Mouse (Mus musculus) testis, adult 2 months (tissue): ENCODE measurements around the gene Sergef. TPM values are rescaled to one million over a fixed set of nuclear protein-coding genes. Genes with fewer than 3 reads are reported as not detected.

ENCODE experiments used
- H3K27ac ChIP-seq: fragments of 200-500 bp; 2 replicates; pipeline ENCODE4 v1.5.1; 2012; ENCODE audit warnings: low read depth, low read length; ENCODE audit not compliant: control insufficient read depth, insufficient read depth
- H3K27me3 ChIP-seq: fragments of 200-500 bp; 2 replicates; pipeline ENCODE4 v1.6.1; 2012; ENCODE audit warnings: mild to moderate bottlenecking, low read length, moderate library complexity; ENCODE audit not compliant: control insufficient read depth, insufficient read depth
- H3K36me3 ChIP-seq: fragments of 200-500 bp; 2 replicates; pipeline ENCODE4 v1.6.1; 2012; ENCODE audit warnings: mild to moderate bottlenecking, low read length; ENCODE audit not compliant: control insufficient read depth, insufficient read depth
- H3K4me1 ChIP-seq: fragments of 200-500 bp; 2 replicates; pipeline ENCODE4 v1.6.1; 2012; ENCODE audit warnings: low read length; ENCODE audit not compliant: control insufficient read depth, insufficient read depth
- H3K4me3 ChIP-seq: fragments of 200-500 bp; 2 replicates; pipeline ENCODE4 v1.5.1; 2012; ENCODE audit warnings: low read depth, mild to moderate bottlenecking, low read length, moderate library complexity, mixed read lengths; ENCODE audit not compliant: control insufficient read depth
- CTCF ChIP-seq: fragments of 200-500 bp; IDR thresholded peaks from 2 replicates; pipeline ENCODE4 v1.5.1; 2012; ENCODE audit warnings: low read depth, mild to moderate bottlenecking, inconsistent platforms, low read length, moderate library complexity; ENCODE audit not compliant: control insufficient read depth, insufficient read depth, insufficient replicate concordance
- POLR2A ChIP-seq: fragments of 200-500 bp; IDR thresholded peaks from 2 replicates; pipeline ENCODE4 v1.6.1; 2012; ENCODE audit warnings: low read depth, mild to moderate bottlenecking, inconsistent platforms, low read length, moderate library complexity; ENCODE audit not compliant: control insufficient read depth
- polyA plus RNA-seq: library from polyadenylated mRNA; depleted of rRNA; stranded (reverse); fragments of >200 nt; gene quantifications from 2 replicates; pipeline ENCODE4 v1.2.3, GENCODE M21; 2012

Gene Sergef
- polyA plus RNA-seq, 1 experiment: 7.7 TPM

DNA sequence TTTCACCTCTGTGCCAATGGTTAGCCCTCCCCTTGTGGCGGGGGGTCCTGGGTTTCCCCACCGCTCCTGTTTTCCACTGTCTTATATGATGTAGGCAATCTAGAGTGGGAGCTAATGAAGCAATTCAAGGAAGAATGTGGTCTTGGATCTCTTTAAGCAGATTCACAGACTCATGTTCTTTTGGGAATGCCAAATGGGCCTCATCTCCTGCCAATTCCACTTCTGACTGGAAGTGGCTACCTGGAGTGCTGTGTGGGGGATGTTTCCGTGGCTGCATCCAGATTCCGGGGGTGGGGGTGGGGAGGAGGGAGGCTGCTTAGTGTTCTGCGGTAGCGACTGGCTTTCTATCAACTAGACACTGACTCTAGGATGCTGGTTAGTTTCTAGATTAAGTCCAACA lies 159.8 kb downstream of the Sergef start:
- peaks cover 4% of the 10 kb centered on the region for H3K4me1 ChIP-seq
- TF ChIP-seq CTCF (no peak), POLR2A (no peak; the same call in 1 of the 2 replicates)
- no peaks in the 10 kb centered on the region for H3K36me3 ChIP-seq
- H3K27ac ChIP-seq: no peak overlapping the region
- H3K4me3 ChIP-seq: peak overlapping the region; percentile 62
- H3K27me3 ChIP-seq: no peaks in the 10 kb centered on the region

- H3K27ac ChIP-seq: no peak overlapping the region
- H3K4me3 ChIP-seq: no peak overlapping the region
- H3K27me3 ChIP-seq: no peaks in the 10 kb centered on the region
- H3K4me1 ChIP-seq: peaks cover 4% of the 10 kb centered on the region
- no peaks in the 10 kb centered on the region for H3K36me3 ChIP-seq
- TF ChIP-seq POLR2A: no peak
- TF ChIP-seq CTCF: no peak
Measured at GRCm38 (mm10) chr7:46477456-46477855, 162.2 kb downstream of the Sergef start.

- TF ChIP-seq CTCF (no peak), POLR2A (no peak)
- Histone ChIP-seq H3K4me3 (no peak overlapping the region), H3K27me3 (no peaks in the 10 kb centered on the region), H3K36me3 (no peaks in the 10 kb centered on the region), H3K27ac (no peak overlapping the region), H3K4me1 (peaks cover 4% of the 10 kb centered on the region)
Measured at GRCm38 (mm10) chr7:46475464-46475863, 164.1 kb downstream of the Sergef start.

- no peaks in the 10 kb centered on the region for H3K36me3 ChIP-seq
- no peak for TF ChIP-seq POLR2A
- TF ChIP-seq CTCF: no peak
- no peaks in the 10 kb centered on the region for H3K27me3 ChIP-seq
- no peak overlapping the region for H3K27ac ChIP-seq
- no peaks in the 10 kb centered on the region for H3K4me1 ChIP-seq
- no peak overlapping the region for H3K4me3 ChIP-seq
Measured at GRCm38 (mm10) chr7:46473141-46473540, 166.5 kb downstream of the Sergef start.

DNA sequence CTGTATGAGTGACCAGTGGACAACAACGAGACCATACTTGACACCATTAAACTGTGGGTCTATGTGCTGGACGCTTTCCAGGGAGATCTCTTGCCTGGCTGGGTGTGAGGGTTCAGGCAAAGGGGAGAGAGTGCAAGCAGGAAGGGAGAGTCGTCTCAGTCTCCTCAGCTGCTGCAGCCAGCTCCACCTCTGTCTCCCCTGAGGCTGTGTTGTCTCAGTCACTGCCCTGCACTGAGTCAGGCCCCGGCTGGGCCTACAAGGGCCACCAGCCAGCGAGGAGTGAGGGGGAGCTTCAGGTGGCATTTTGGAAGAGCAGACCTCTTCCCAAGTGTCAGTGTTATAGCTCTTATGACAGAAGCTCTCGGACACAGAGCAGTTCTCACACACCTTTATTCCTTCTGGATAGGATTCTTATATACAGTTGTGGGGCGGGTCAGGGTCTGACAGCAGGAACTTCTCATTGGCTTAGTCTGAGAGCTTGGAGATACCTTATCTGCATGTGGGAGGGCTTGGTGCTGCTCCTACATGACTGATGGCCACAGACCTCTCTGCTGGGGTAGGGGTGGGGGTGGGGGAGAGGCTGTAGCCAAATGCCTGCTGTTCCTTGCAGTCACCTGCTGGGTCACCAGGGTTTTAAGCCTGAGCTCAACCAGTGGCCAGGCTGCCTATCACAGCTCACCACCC lies 168.4 kb downstream of the Sergef start:
- no peak for TF ChIP-seq CTCF
- TF ChIP-seq POLR2A: no peak
- H3K27ac ChIP-seq: no peak overlapping the region
- H3K27me3 ChIP-seq: no peaks in the 10 kb centered on the region
- no peak overlapping the region for H3K4me3 ChIP-seq
- H3K36me3 ChIP-seq: no peaks in the 10 kb centered on the region
- H3K4me1 ChIP-seq: no peaks in the 10 kb centered on the region

- H3K36me3 ChIP-seq: no peaks in the 10 kb centered on the region
- H3K4me3 ChIP-seq: no peak overlapping the region
- no peaks in the 10 kb centered on the region for H3K27me3 ChIP-seq
- H3K27ac ChIP-seq: no peak overlapping the region
- TF ChIP-seq POLR2A (no peak), CTCF (no peak)
- H3K4me1 ChIP-seq: no peaks in the 10 kb centered on the region
Measured at GRCm38 (mm10) chr7:46469542-46469941, 170.1 kb downstream of the Sergef start.

GRCm38 (mm10) chr7:46466422-46466981 lies 173.1 kb downstream of the Sergef start:
- Histone ChIP-seq H3K27me3 (no peaks in the 10 kb centered on the region), H3K27ac (no peak overlapping the region)

More at GRCm38 (mm10) chr7:46466422-46466981, 173.1 kb downstream of the Sergef start:
- no peaks in the 10 kb centered on the region for H3K36me3 ChIP-seq
- TF ChIP-seq CTCF: no peak
- TF ChIP-seq POLR2A: no peak
- H3K4me1 ChIP-seq: no peaks in the 10 kb centered on the region
- no peak overlapping the region for H3K4me3 ChIP-seq
